Mouse (Mus musculus) heart, embryonic 11.5 days (tissue): ENCODE data around the gene Atf4. TPM values are rescaled to one million over a fixed set of nuclear protein-coding genes. Genes with fewer than 3 reads are reported as not detected.

Source experiments
- ATAC-seq: fragments of 200-750 bp; cut with Nextera tagmentation; replicated peaks from 2 replicates; pipeline ENCODE4 v1.8.0; 2017; ENCODE audit warnings: moderate library complexity; ENCODE audit not compliant: insufficient number of reproducible peaks, low FRiP score, low TSS enrichment
- H3K27ac ChIP-seq: fragments of 300-500 bp; sonication (generic); 2 replicates; pipeline ENCODE4 v1.5.1; 2014; ENCODE audit warnings: mild to moderate bottlenecking, low read depth, low read length
- H3K27me3 ChIP-seq: fragments of 300-500 bp; sonication (generic); 2 replicates; pipeline ENCODE4 v1.6.1; 2014; ENCODE audit warnings: mild to moderate bottlenecking, low read length, mixed read lengths; ENCODE audit not compliant: control insufficient read depth, insufficient read depth
- H3K36me3 ChIP-seq: fragments of 300-500 bp; sonication (generic); 2 replicates; pipeline ENCODE4 v1.6.1; 2014; ENCODE audit warnings: mild to moderate bottlenecking, low read length, moderate library complexity, mixed read lengths; ENCODE audit not compliant: control insufficient read depth, insufficient read depth
- H3K4me1 ChIP-seq: fragments of 300-500 bp; sonication (generic); 2 replicates; pipeline ENCODE4 v1.6.1; 2014; ENCODE audit warnings: low read length; ENCODE audit not compliant: control insufficient read depth, insufficient read depth
- H3K4me2 ChIP-seq: fragments of 300-500 bp; sonication (generic); 2 replicates; pipeline ENCODE4 v1.6.1; 2014; ENCODE audit warnings: mild to moderate bottlenecking, moderate library complexity
- H3K4me3 ChIP-seq: fragments of 300-500 bp; sonication (generic); 2 replicates; pipeline ENCODE4 v1.5.1; 2014; ENCODE audit warnings: low read depth, low read length
- H3K9ac ChIP-seq: fragments of 300-500 bp; sonication (generic); 2 replicates; pipeline ENCODE4 v1.6.1; 2014; ENCODE audit warnings: mild to moderate bottlenecking, low read depth, low read length, moderate library complexity
- H3K9me3 ChIP-seq: fragments of 300-500 bp; sonication (generic); replicated peaks from 2 replicates; pipeline ENCODE4 v1.6.1; 2016; ENCODE audit warnings: low read length; ENCODE audit not compliant: control insufficient read depth
- WGBS: fragments of 180-500 bp; shearing (Covaris S2); extraction: QIAGEN DNeasy Blood & Tissue Kit; methylation state at CpG from one replicate; pipeline ENCODE4 v1.1.7; 2014; ENCODE audit not compliant: insufficient replicate concordance; 5-methylcytosine and 5-hydroxymethylcytosine counted together
- polyA plus RNA-seq: library from polyadenylated mRNA; unstranded; fragments of >200 nt; fragmentation: Nextera tagmentation; extraction: Ambion mirVana; gene quantifications from 2 replicates; pipeline ENCODE4 v1.2.1, GENCODE M21; 2014

Atf4 gene
- polyA plus RNA-seq, 1 experiment from 2014 or later, result 94.4 TPM

- Histone ChIP-seq H3K9me3 (no peaks in the 10 kb centered on the region), H3K4me1 (peaks cover 33% of the 10 kb centered on the region), H3K4me3 (peak overlapping the region; percentile 98), H3K9ac (peak overlapping the region; percentile 100), H3K27me3 (no peaks in the 10 kb centered on the region), H3K4me2 (peak overlapping the region; percentile 84), H3K27ac (peak overlapping the region; percentile 99), H3K36me3 (peaks cover 14% of the 10 kb centered on the region)
- under 1% methylated on average over 51 of the region's 51 CpGs for WGBS
- peak; percentile 60 for ATAC-seq
These were observed 700 bp downstream of the Atf4 start for GRCm38 (mm10) chr15:80255646-80256121.

- Histone ChIP-seq H3K4me1 (peaks cover 27% of the 10 kb centered on the region), H3K36me3 (peaks cover 14% of the 10 kb centered on the region)
- no peak for ATAC-seq
These were observed 1.3 kb downstream of the Atf4 start for GRCm38 (mm10) chr15:80256242-80256641.

GRCm38 (mm10) chr15:80256656-80257601 lies 1.9 kb downstream of the Atf4 start:
- peaks cover 14% of the 10 kb centered on the region for H3K36me3 ChIP-seq

More at GRCm38 (mm10) chr15:80256242-80256641, 1.3 kb downstream of the Atf4 start:
- H3K9ac ChIP-seq, result peak overlapping the region; percentile 100
- peak overlapping the region; percentile 84 for H3K4me2 ChIP-seq
- WGBS, result 9% methylated on average over 16 of the region's 16 CpGs
- H3K4me3 ChIP-seq, result peak overlapping the region; percentile 98
- peak overlapping the region; percentile 99 for H3K27ac ChIP-seq
- no peaks in the 10 kb centered on the region for H3K27me3 ChIP-seq
- no peaks in the 10 kb centered on the region for H3K9me3 ChIP-seq

GRCm38 (mm10) chr15:80257602-80258239 lies 2.7 kb downstream of the Atf4 start:
- H3K27ac ChIP-seq, result peak overlapping the region; percentile 99
- ATAC-seq, result no peak
- H3K4me2 ChIP-seq, result peak overlapping the region; percentile 84
- H3K9ac ChIP-seq, result peak overlapping the region; percentile 58
- peaks cover 21% of the 10 kb centered on the region for H3K4me1 ChIP-seq
- H3K27me3 ChIP-seq, result no peaks in the 10 kb centered on the region
- peak overlapping the region; percentile 98 for H3K4me3 ChIP-seq
- no peaks in the 10 kb centered on the region for H3K9me3 ChIP-seq
- peaks cover 14% of the 10 kb centered on the region for H3K36me3 ChIP-seq
- 37% methylated on average over 4 of the region's 4 CpGs for WGBS

More at GRCm38 (mm10) chr15:80256656-80257601, 1.9 kb downstream of the Atf4 start:
- WGBS, result 66% methylated on average over 12 of the region's 12 CpGs
- Histone ChIP-seq H3K4me3 (peak overlapping the region; percentile 98), H3K4me1 (peaks cover 21% of the 10 kb centered on the region), H3K9me3 (no peaks in the 10 kb centered on the region), H3K27me3 (no peaks in the 10 kb centered on the region), H3K4me2 (peak overlapping the region; percentile 84), H3K9ac (peak overlapping the region; percentile 100), H3K27ac (peak overlapping the region; percentile 99)
- no peak for ATAC-seq

GRCm38 (mm10) chr15:80258240-80259170 lies 3.5 kb downstream of the Atf4 start:
- H3K9ac ChIP-seq, result peak overlapping the region; percentile 50
- H3K4me1 ChIP-seq, result peaks cover 29% of the 10 kb centered on the region
- 54% methylated on average over 11 of the region's 11 CpGs for WGBS
- H3K9me3 ChIP-seq, result no peaks in the 10 kb centered on the region
- peak overlapping the region; percentile 22 for H3K4me3 ChIP-seq
- ATAC-seq, result peak; percentile 47; the same call in 1 of the 2 replicates
- no peaks in the 10 kb centered on the region for H3K27me3 ChIP-seq
- peak overlapping the region; percentile 82 for H3K27ac ChIP-seq
- H3K36me3 ChIP-seq, result peaks cover 14% of the 10 kb centered on the region
- peak overlapping the region; percentile 84 for H3K4me2 ChIP-seq

- 80% methylated on average over 8 of the region's 8 CpGs for WGBS
- Histone ChIP-seq H3K27me3 (no peaks in the 10 kb centered on the region), H3K4me3 (no peak overlapping the region), H3K4me1 (peaks cover 24% of the 10 kb centered on the region), H3K9ac (no peak overlapping the region), H3K27ac (no peak overlapping the region), H3K4me2 (no peak overlapping the region), H3K36me3 (peaks cover 14% of the 10 kb centered on the region), H3K9me3 (no peaks in the 10 kb centered on the region)
- no peak for ATAC-seq
These were observed 4.5 kb downstream of the Atf4 start for GRCm38 (mm10) chr15:80259406-80260045.

- Histone ChIP-seq H3K4me1 (peaks cover 24% of the 10 kb centered on the region), H3K27ac (no peak overlapping the region), H3K9ac (no peak overlapping the region), H3K27me3 (no peaks in the 10 kb centered on the region), H3K4me2 (no peak overlapping the region), H3K4me3 (no peak overlapping the region), H3K36me3 (peaks cover 14% of the 10 kb centered on the region), H3K9me3 (no peaks in the 10 kb centered on the region)
- ATAC-seq, result no peak
- 12% methylated on average over 3 of the region's 3 CpGs for WGBS
These were observed 5.7 kb downstream of the Atf4 start for GRCm38 (mm10) chr15:80260677-80261076.
